Mouse (Mus musculus): ENCODE measurements around the gene Bach2. TPM values are rescaled to one million over a fixed set of nuclear protein-coding genes. Genes with fewer than 3 reads are reported as not detected.

Bach2 gene
- polyA plus RNA-seq, 1 experiment from 2014 or later, result 18.8 TPM

GRCm38 (mm10) chr4:32373085-32373484 is 134.5 kb downstream of the Bach2 start:
- no peak overlapping the region for H3K4me3 ChIP-seq (ENCODE audit: low read depth, low read length)
- H3K36me3 ChIP-seq (ENCODE audit: control insufficient read depth, insufficient read depth, low read length), result no peaks in the 10 kb centered on the region
- ATAC-seq, result peak; percentile 52
- peak overlapping the region; percentile 51 for H3K9ac ChIP-seq (ENCODE audit: low read depth, low read length)
- H3K9me3 ChIP-seq (replicated peaks; ENCODE audit: control insufficient read depth, low read length, poor library complexity, severe bottlenecking), result no peaks in the 10 kb centered on the region
- peaks cover 38% of the 10 kb centered on the region for H3K4me1 ChIP-seq (ENCODE audit: control insufficient read depth, insufficient read depth, low read length)
- no peaks in the 10 kb centered on the region for H3K27me3 ChIP-seq (ENCODE audit: control insufficient read depth, insufficient read depth, low read depth, low read length)
- 32% methylated on average over 7 of the region's 7 CpGs for WGBS
- no peak overlapping the region for H3K4me2 ChIP-seq (ENCODE audit: low read length)
- peak overlapping the region; percentile 47; the same call in 1 of the 2 replicates for H3K27ac ChIP-seq (ENCODE audit: low read length)

- Histone ChIP-seq H3K9ac (ENCODE audit: low read depth, low read length) (no peak overlapping the region), H3K4me3 (ENCODE audit: low read depth, low read length) (no peak overlapping the region), H3K4me2 (ENCODE audit: low read length) (no peak overlapping the region), H3K36me3 (ENCODE audit: control insufficient read depth, insufficient read depth, low read length) (no peaks in the 10 kb centered on the region), H3K27ac (ENCODE audit: low read length) (no peak overlapping the region), H3K27me3 (ENCODE audit: control insufficient read depth, insufficient read depth, low read depth, low read length) (no peaks in the 10 kb centered on the region), H3K9me3 (replicated peaks; ENCODE audit: control insufficient read depth, low read length, poor library complexity, severe bottlenecking) (no peaks in the 10 kb centered on the region), H3K4me1 (ENCODE audit: control insufficient read depth, insufficient read depth, low read length) (peaks cover 38% of the 10 kb centered on the region)
- no peak for ATAC-seq
- WGBS, result 73% methylated on average over 3 of the region's 3 CpGs
Observed at GRCm38 (mm10) chr4:32373527-32373926, 134.9 kb downstream of the Bach2 start.

GRCm38 (mm10) chr4:32374751-32375582 is 136.4 kb downstream of the Bach2 start:
- H3K4me3 ChIP-seq (ENCODE audit: low read depth, low read length), result no peak overlapping the region
- WGBS, result 65% methylated on average over 10 of the region's 10 CpGs
- H3K27me3 ChIP-seq (ENCODE audit: control insufficient read depth, insufficient read depth, low read depth, low read length), result no peaks in the 10 kb centered on the region
- no peak overlapping the region for H3K4me2 ChIP-seq (ENCODE audit: low read length)
- ATAC-seq, result peak; percentile 23; the same call in 1 of the 2 replicates
- no peak overlapping the region for H3K27ac ChIP-seq (ENCODE audit: low read length)
- no peak overlapping the region for H3K9ac ChIP-seq (ENCODE audit: low read depth, low read length)
- H3K36me3 ChIP-seq (ENCODE audit: control insufficient read depth, insufficient read depth, low read length), result no peaks in the 10 kb centered on the region
- H3K9me3 ChIP-seq (replicated peaks; ENCODE audit: control insufficient read depth, low read length, poor library complexity, severe bottlenecking), result no peaks in the 10 kb centered on the region
- peaks cover 32% of the 10 kb centered on the region for H3K4me1 ChIP-seq (ENCODE audit: control insufficient read depth, insufficient read depth, low read length)

- WGBS, result 86% methylated on average over 16 of the region's 16 CpGs
- peaks cover 31% of the 10 kb centered on the region for H3K4me1 ChIP-seq (ENCODE audit: control insufficient read depth, insufficient read depth, low read length)
Observed at GRCm38 (mm10) chr4:32375721-32376526, 137.3 kb downstream of the Bach2 start.

GRCm38 (mm10) chr4:32376527-32376948 is 137.9 kb downstream of the Bach2 start:
- H3K27me3 ChIP-seq (ENCODE audit: control insufficient read depth, insufficient read depth, low read depth, low read length), result no peaks in the 10 kb centered on the region
- H3K4me1 ChIP-seq (ENCODE audit: control insufficient read depth, insufficient read depth, low read length), result peaks cover 31% of the 10 kb centered on the region
- no peak for ATAC-seq

More at GRCm38 (mm10) chr4:32375721-32376526, 137.3 kb downstream of the Bach2 start:
- ATAC-seq, result no peak
- Histone ChIP-seq H3K9ac (ENCODE audit: low read depth, low read length) (no peak overlapping the region), H3K27me3 (ENCODE audit: control insufficient read depth, insufficient read depth, low read depth, low read length) (no peaks in the 10 kb centered on the region), H3K4me3 (ENCODE audit: low read depth, low read length) (no peak overlapping the region), H3K4me2 (ENCODE audit: low read length) (no peak overlapping the region), H3K9me3 (replicated peaks; ENCODE audit: control insufficient read depth, low read length, poor library complexity, severe bottlenecking) (no peaks in the 10 kb centered on the region), H3K27ac (ENCODE audit: low read length) (no peak overlapping the region), H3K36me3 (ENCODE audit: control insufficient read depth, insufficient read depth, low read length) (no peaks in the 10 kb centered on the region)

GRCm38 (mm10) chr4:32379140-32379539 is 140.5 kb downstream of the Bach2 start:
- H3K4me2 ChIP-seq (ENCODE audit: low read length), result no peak overlapping the region
- no peak for ATAC-seq
- no peak overlapping the region for H3K4me3 ChIP-seq (ENCODE audit: low read depth, low read length)
- WGBS, result 84% methylated on average over 7 of the region's 7 CpGs
- no peaks in the 10 kb centered on the region for H3K9me3 ChIP-seq (replicated peaks; ENCODE audit: control insufficient read depth, low read length, poor library complexity, severe bottlenecking)
- H3K9ac ChIP-seq (ENCODE audit: low read depth, low read length), result no peak overlapping the region
- H3K36me3 ChIP-seq (ENCODE audit: control insufficient read depth, insufficient read depth, low read length), result no peaks in the 10 kb centered on the region
- H3K27ac ChIP-seq (ENCODE audit: low read length), result no peak overlapping the region
- H3K27me3 ChIP-seq (ENCODE audit: control insufficient read depth, insufficient read depth, low read depth, low read length), result no peaks in the 10 kb centered on the region
- peaks cover 16% of the 10 kb centered on the region for H3K4me1 ChIP-seq (ENCODE audit: control insufficient read depth, insufficient read depth, low read length)

More at GRCm38 (mm10) chr4:32376527-32376948, 137.9 kb downstream of the Bach2 start:
- H3K9me3 ChIP-seq (replicated peaks; ENCODE audit: control insufficient read depth, low read length, poor library complexity, severe bottlenecking), result no peaks in the 10 kb centered on the region
- no peaks in the 10 kb centered on the region for H3K36me3 ChIP-seq (ENCODE audit: control insufficient read depth, insufficient read depth, low read length)
- no peak overlapping the region for H3K4me3 ChIP-seq (ENCODE audit: low read depth, low read length)
- no peak overlapping the region for H3K9ac ChIP-seq (ENCODE audit: low read depth, low read length)
- WGBS, result 67% methylated on average over 6 of the region's 6 CpGs
- H3K27ac ChIP-seq (ENCODE audit: low read length), result no peak overlapping the region
- H3K4me2 ChIP-seq (ENCODE audit: low read length), result no peak overlapping the region

GRCm38 (mm10) chr4:32381666-32382381 is 143.2 kb downstream of the Bach2 start:
- peaks cover 12% of the 10 kb centered on the region for H3K4me1 ChIP-seq (ENCODE audit: control insufficient read depth, insufficient read depth, low read length)
- H3K36me3 ChIP-seq (ENCODE audit: control insufficient read depth, insufficient read depth, low read length), result no peaks in the 10 kb centered on the region
- H3K4me3 ChIP-seq (ENCODE audit: low read depth, low read length), result no peak overlapping the region
- H3K27ac ChIP-seq (ENCODE audit: low read length), result peak overlapping the region; percentile 8; the same call in 1 of the 2 replicates
- H3K27me3 ChIP-seq (ENCODE audit: control insufficient read depth, insufficient read depth, low read depth, low read length), result no peaks in the 10 kb centered on the region
- ATAC-seq, result no peak
- no peak overlapping the region for H3K4me2 ChIP-seq (ENCODE audit: low read length)
- no peak overlapping the region for H3K9ac ChIP-seq (ENCODE audit: low read depth, low read length)
- no peaks in the 10 kb centered on the region for H3K9me3 ChIP-seq (replicated peaks; ENCODE audit: control insufficient read depth, low read length, poor library complexity, severe bottlenecking)
- 77% methylated on average over 16 of the region's 16 CpGs for WGBS

GRCm38 (mm10) chr4:32385121-32385520 is 146.5 kb downstream of the Bach2 start:
- ATAC-seq, result no peak
- no peaks in the 10 kb centered on the region for H3K9me3 ChIP-seq (replicated peaks; ENCODE audit: control insufficient read depth, low read length, poor library complexity, severe bottlenecking)
- 92% methylated on average over 2 of the region's 2 CpGs for WGBS
- H3K27ac ChIP-seq (ENCODE audit: low read length), result no peak overlapping the region
- no peak overlapping the region for H3K9ac ChIP-seq (ENCODE audit: low read depth, low read length)
- no peaks in the 10 kb centered on the region for H3K36me3 ChIP-seq (ENCODE audit: control insufficient read depth, insufficient read depth, low read length)
- H3K27me3 ChIP-seq (ENCODE audit: control insufficient read depth, insufficient read depth, low read depth, low read length), result no peaks in the 10 kb centered on the region
- H3K4me2 ChIP-seq (ENCODE audit: low read length), result no peak overlapping the region
- no peak overlapping the region for H3K4me3 ChIP-seq (ENCODE audit: low read depth, low read length)
- peaks cover 29% of the 10 kb centered on the region for H3K4me1 ChIP-seq (ENCODE audit: control insufficient read depth, insufficient read depth, low read length)

All from midbrain, embryonic 16.5 days (tissue).